Mouse (Mus musculus): ENCODE data around the gene C3ar1. TPM values are rescaled to one million over a fixed set of nuclear protein-coding genes. Genes with fewer than 3 reads are reported as not detected.

C3ar1 gene
- polyA plus RNA-seq, 1 experiment from 2014 or later = 1.7 TPM

- Histone ChIP-seq H3K27ac (replicated peaks) (no peak overlapping the region), H3K36me3 (no peaks in the 10 kb centered on the region), H3K9me3 (no peaks in the 10 kb centered on the region), H3K27me3 (no peaks in the 10 kb centered on the region; the same call in 1 of the 2 replicates), H3K4me3 (no peak overlapping the region), H3K4me2 (no peak overlapping the region), H3K4me1 (replicated peaks) (no peaks in the 10 kb centered on the region), H3K9ac (no peak overlapping the region)
- ATAC-seq (ENCODE audit: low FRiP score, low read depth) = no peak
- 73% methylated on average over 4 of the region's 4 CpGs for WGBS
Measured at GRCm38 (mm10) chr6:122867914-122868313, 12.0 kb upstream of the C3ar1 start.

- no peaks in the 10 kb centered on the region for H3K4me1 ChIP-seq (replicated peaks)
- ATAC-seq (ENCODE audit: low FRiP score, low read depth) = no peak
- no peak overlapping the region for H3K9ac ChIP-seq
- H3K9me3 ChIP-seq = no peaks in the 10 kb centered on the region
- no peaks in the 10 kb centered on the region for H3K27me3 ChIP-seq
- no peak overlapping the region for H3K4me2 ChIP-seq
- no peak overlapping the region for H3K4me3 ChIP-seq
- H3K36me3 ChIP-seq = no peaks in the 10 kb centered on the region
- WGBS = 91% methylated on average over 1 of the region's 1 CpGs
- H3K27ac ChIP-seq (replicated peaks) = no peak overlapping the region
Measured at GRCm38 (mm10) chr6:122862871-122863270, 6.9 kb upstream of the C3ar1 start.

GRCm38 (mm10) chr6:122862434-122862833 is 6.5 kb upstream of the C3ar1 start:
- ATAC-seq (ENCODE audit: low FRiP score, low read depth) = no peak
- WGBS = 81% methylated on average over 6 of the region's 6 CpGs
- H3K4me2 ChIP-seq = no peak overlapping the region
- no peaks in the 10 kb centered on the region for H3K4me1 ChIP-seq (replicated peaks)
- no peaks in the 10 kb centered on the region for H3K9me3 ChIP-seq
- no peak overlapping the region for H3K9ac ChIP-seq
- no peaks in the 10 kb centered on the region for H3K27me3 ChIP-seq
- no peak overlapping the region for H3K4me3 ChIP-seq
- no peaks in the 10 kb centered on the region for H3K36me3 ChIP-seq
- no peak overlapping the region for H3K27ac ChIP-seq (replicated peaks)

GRCm38 (mm10) chr6:122854552-122854951 is 1.4 kb downstream of the C3ar1 start:
- Histone ChIP-seq H3K27ac (replicated peaks) (no peak overlapping the region), H3K27me3 (no peaks in the 10 kb centered on the region), H3K4me1 (replicated peaks) (no peaks in the 10 kb centered on the region), H3K9ac (no peak overlapping the region), H3K9me3 (no peaks in the 10 kb centered on the region), H3K36me3 (no peaks in the 10 kb centered on the region), H3K4me3 (no peak overlapping the region), H3K4me2 (no peak overlapping the region)
- WGBS = 88% methylated on average over 12 of the region's 12 CpGs
- ATAC-seq (ENCODE audit: low FRiP score, low read depth) = no peak

- H3K9ac ChIP-seq = no peak overlapping the region
- WGBS = 88% methylated on average over 2 of the region's 2 CpGs
- ATAC-seq (ENCODE audit: low FRiP score, low read depth) = no peak
Measured at GRCm38 (mm10) chr6:122852696-122853095, 3.3 kb downstream of the C3ar1 start.

GRCm38 (mm10) chr6:122843759-122844158 is 12.2 kb downstream of the C3ar1 start:
- Histone ChIP-seq H3K9me3 (no peaks in the 10 kb centered on the region), H3K27me3 (no peaks in the 10 kb centered on the region), H3K9ac (no peak overlapping the region), H3K4me3 (no peak overlapping the region), H3K4me1 (replicated peaks) (no peaks in the 10 kb centered on the region), H3K36me3 (peaks cover 46% of the 10 kb centered on the region), H3K27ac (replicated peaks) (no peak overlapping the region), H3K4me2 (no peak overlapping the region)
- WGBS = 70% methylated on average over 6 of the region's 6 CpGs
- ATAC-seq (ENCODE audit: low FRiP score, low read depth) = no peak

More at GRCm38 (mm10) chr6:122852696-122853095, 3.3 kb downstream of the C3ar1 start:
- Histone ChIP-seq H3K9me3 (no peaks in the 10 kb centered on the region), H3K4me3 (no peak overlapping the region), H3K36me3 (no peaks in the 10 kb centered on the region), H3K27ac (replicated peaks) (no peak overlapping the region), H3K4me2 (no peak overlapping the region), H3K4me1 (replicated peaks) (no peaks in the 10 kb centered on the region), H3K27me3 (no peaks in the 10 kb centered on the region)

GRCm38 (mm10) chr6:122837539-122837938 is 18.4 kb downstream of the C3ar1 start:
- ATAC-seq (ENCODE audit: low FRiP score, low read depth) = no peak
- Histone ChIP-seq H3K36me3 (peaks cover 86% of the 10 kb centered on the region), H3K4me3 (no peak overlapping the region), H3K9me3 (no peaks in the 10 kb centered on the region), H3K4me1 (replicated peaks) (no peaks in the 10 kb centered on the region), H3K9ac (no peak overlapping the region), H3K27me3 (no peaks in the 10 kb centered on the region), H3K27ac (replicated peaks) (no peak overlapping the region), H3K4me2 (no peak overlapping the region)
- 83% methylated on average over 5 of the region's 5 CpGs for WGBS

- H3K4me1 ChIP-seq (replicated peaks) = no peaks in the 10 kb centered on the region
- H3K27ac ChIP-seq (replicated peaks) = no peak overlapping the region
- H3K36me3 ChIP-seq = peaks cover 90% of the 10 kb centered on the region
- H3K4me3 ChIP-seq = no peak overlapping the region
- no peak overlapping the region for H3K9ac ChIP-seq
- no peaks in the 10 kb centered on the region for H3K9me3 ChIP-seq
- H3K27me3 ChIP-seq = no peaks in the 10 kb centered on the region
- WGBS = 99% methylated on average over 3 of the region's 3 CpGs
- ATAC-seq (ENCODE audit: low FRiP score, low read depth) = no peak
- no peak overlapping the region for H3K4me2 ChIP-seq
Measured at GRCm38 (mm10) chr6:122836974-122837373, 19.0 kb downstream of the C3ar1 start.

- H3K4me1 ChIP-seq (replicated peaks) = no peaks in the 10 kb centered on the region
- H3K27ac ChIP-seq (replicated peaks) = no peak overlapping the region
- H3K9me3 ChIP-seq = no peaks in the 10 kb centered on the region
- H3K9ac ChIP-seq = no peak overlapping the region
- H3K4me2 ChIP-seq = no peak overlapping the region
- WGBS = 71% methylated on average over 4 of the region's 4 CpGs
- H3K36me3 ChIP-seq = peaks cover 85% of the 10 kb centered on the region
- no peaks in the 10 kb centered on the region for H3K27me3 ChIP-seq
- H3K4me3 ChIP-seq = no peak overlapping the region
- no peak for ATAC-seq (ENCODE audit: low FRiP score, low read depth)
Measured at GRCm38 (mm10) chr6:122834365-122834764, 21.6 kb downstream of the C3ar1 start.

GRCm38 (mm10) chr6:122832880-122833279 is 23.1 kb downstream of the C3ar1 start:
- no peak for ATAC-seq (ENCODE audit: low FRiP score, low read depth)
- Histone ChIP-seq H3K4me2 (no peak overlapping the region), H3K4me1 (replicated peaks) (no peaks in the 10 kb centered on the region), H3K36me3 (peaks cover 80% of the 10 kb centered on the region), H3K27me3 (no peaks in the 10 kb centered on the region), H3K27ac (replicated peaks) (no peak overlapping the region), H3K9ac (no peak overlapping the region), H3K9me3 (no peaks in the 10 kb centered on the region), H3K4me3 (no peak overlapping the region)
- 94% methylated on average over 7 of the region's 7 CpGs for WGBS

GRCm38 (mm10) chr6:122828086-122828485 is 27.9 kb downstream of the C3ar1 start:
- no peak for ATAC-seq (ENCODE audit: low FRiP score, low read depth)
- Histone ChIP-seq H3K27ac (replicated peaks) (no peak overlapping the region), H3K4me1 (replicated peaks) (peaks cover 27% of the 10 kb centered on the region), H3K36me3 (peaks cover 40% of the 10 kb centered on the region), H3K9ac (no peak overlapping the region), H3K4me2 (no peak overlapping the region), H3K4me3 (no peak overlapping the region), H3K9me3 (no peaks in the 10 kb centered on the region), H3K27me3 (no peaks in the 10 kb centered on the region)
- WGBS = 44% methylated on average over 13 of the region's 13 CpGs

GRCm38 (mm10) chr6:122825923-122826742 is 29.8 kb downstream of the C3ar1 start:
- Histone ChIP-seq H3K4me3 (peak overlapping the region; percentile 42), H3K9me3 (no peaks in the 10 kb centered on the region), H3K27me3 (no peaks in the 10 kb centered on the region), H3K36me3 (peaks cover 25% of the 10 kb centered on the region), H3K4me1 (replicated peaks) (peaks cover 47% of the 10 kb centered on the region), H3K9ac (peak overlapping the region; percentile 53), H3K4me2 (peak overlapping the region; percentile 79), H3K27ac (replicated peaks) (peak overlapping the region; percentile 51; the same call in 1 of the 2 replicates)
- peak; percentile 63 for ATAC-seq (ENCODE audit: low FRiP score, low read depth)
- WGBS = 4% methylated on average over 27 of the region's 29 CpGs
